Mouse (Mus musculus) forebrain, embryonic 14.5 days (tissue): ENCODE results near the gene Cntfr. TPM values are rescaled to one million over a fixed set of nuclear protein-coding genes. Genes with fewer than 3 reads are reported as not detected.
"Not testable (repeated sequence)": the region's sequence is repeated elsewhere in the genome, so short reads cannot be mapped to it uniquely, and the experiment has no call there.

Experiments used
- ATAC-seq: fragments of 200-750 bp; cut with Nextera tagmentation; 2 replicates; pipeline ENCODE4 v1.8.0; 2017; ENCODE audit warnings: mild to moderate bottlenecking, moderate library complexity
- DNase-seq: peaks from one replicate; pipeline ENCODE4 v3.0.0-alpha.2; 2015; ENCODE audit warnings: low spot score
- H3K27ac ChIP-seq: fragments of 300-500 bp; sonication (generic); 2 replicates; pipeline ENCODE4 v1.5.1; 2014; ENCODE audit warnings: low read depth, mild to moderate bottlenecking, control low read depth, low read length, moderate library complexity
- H3K27me3 ChIP-seq: fragments of 300-500 bp; sonication (generic); replicated peaks from 2 replicates; pipeline ENCODE4 v1.6.1; 2014; ENCODE audit warnings: low read length, control low read depth, mixed read lengths; ENCODE audit not compliant: control insufficient read depth, insufficient read depth
- H3K36me3 ChIP-seq: fragments of 300-500 bp; sonication (generic); 2 replicates; pipeline ENCODE4 v1.6.1; 2014; ENCODE audit warnings: low read length, control low read depth; ENCODE audit not compliant: control insufficient read depth, insufficient read depth
- H3K4me1 ChIP-seq: fragments of 300-500 bp; sonication (generic); 2 replicates; pipeline ENCODE4 v1.6.1; 2014; ENCODE audit warnings: antibody characterized with exemption, low read length, control low read depth; ENCODE audit not compliant: control insufficient read depth, insufficient read depth
- H3K4me2 ChIP-seq: fragments of 300-500 bp; sonication (generic); 2 replicates; pipeline ENCODE4 v1.6.1; 2014; ENCODE audit warnings: mild to moderate bottlenecking, control low read depth, low read length
- H3K4me3 ChIP-seq: fragments of 300-500 bp; sonication (generic); 2 replicates; pipeline ENCODE4 v1.5.1; 2014; ENCODE audit warnings: low read depth, low read length, control low read depth
- H3K9ac ChIP-seq: fragments of 300-500 bp; sonication (generic); 2 replicates; pipeline ENCODE4 v1.6.1; 2014; ENCODE audit warnings: mild to moderate bottlenecking, low read length, control low read depth, moderate library complexity
- H3K9me3 ChIP-seq: fragments of 300-500 bp; sonication (generic); replicated peaks from 2 replicates; pipeline ENCODE4 v1.6.1; 2016; ENCODE audit warnings: low read length, control low read depth, mixed read lengths; ENCODE audit not compliant: control insufficient read depth
- WGBS: fragments of 180-500 bp; shearing (Covaris S2); extraction: QIAGEN DNeasy Blood & Tissue Kit; methylation state at CpG from one replicate; pipeline ENCODE4 v1.1.7; 2014; 5-methylcytosine and 5-hydroxymethylcytosine counted together
- polyA plus RNA-seq: library from polyadenylated mRNA; unstranded; fragments of >200 nt; fragmentation: Nextera tagmentation; extraction: Ambion mirVana; gene quantifications from 2 replicates; pipeline ENCODE4 v1.2.1, GENCODE M21; 2014

Gene Cntfr
- polyA plus RNA-seq, 1 experiment from 2014 or later, result 12.6 TPM

DNA sequence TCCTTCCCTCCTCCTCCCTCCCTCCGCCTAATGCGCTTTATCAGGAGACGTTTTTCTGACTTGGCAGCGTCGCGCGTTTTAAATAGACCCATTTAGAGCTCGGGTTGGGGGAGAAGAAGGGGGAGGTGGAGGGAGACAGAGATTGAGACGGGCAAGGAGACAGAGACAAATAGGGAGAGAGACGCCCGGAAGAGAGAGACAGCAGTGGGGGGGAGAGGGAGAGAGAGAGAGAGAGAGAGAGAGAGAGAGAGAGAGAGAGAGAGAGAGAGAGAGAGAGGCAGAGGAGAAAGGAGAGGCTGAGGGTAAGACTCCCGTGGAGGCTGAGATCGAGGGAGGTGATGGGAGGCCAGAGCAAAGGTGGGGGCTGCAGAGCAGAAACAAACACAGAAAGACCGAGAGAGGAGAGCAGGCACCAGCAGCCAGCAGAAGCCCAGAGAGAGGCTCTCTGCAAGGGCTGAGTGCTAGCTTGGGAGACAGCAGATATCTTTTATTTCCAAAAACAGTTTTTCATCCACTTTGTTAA lies 11.9 kb downstream of the Cntfr start:
- H3K9me3 ChIP-seq, H3K36me3 ChIP-seq, H3K27me3 ChIP-seq, H3K4me3 ChIP-seq, H3K9ac ChIP-seq, H3K4me2 ChIP-seq: not testable (repeated sequence)
- peak overlapping the region; percentile 83; the same call in 1 of the 2 replicates for H3K27ac ChIP-seq
- DNase-seq (peak; percentile 76), ATAC-seq (peak; percentile 19; the same call in 1 of the 2 replicates)
- WGBS, result 0% methylated on average over 12 of the region's 14 CpGs
- H3K4me1 ChIP-seq, result peaks cover 21% of the 10 kb centered on the region

DNA sequence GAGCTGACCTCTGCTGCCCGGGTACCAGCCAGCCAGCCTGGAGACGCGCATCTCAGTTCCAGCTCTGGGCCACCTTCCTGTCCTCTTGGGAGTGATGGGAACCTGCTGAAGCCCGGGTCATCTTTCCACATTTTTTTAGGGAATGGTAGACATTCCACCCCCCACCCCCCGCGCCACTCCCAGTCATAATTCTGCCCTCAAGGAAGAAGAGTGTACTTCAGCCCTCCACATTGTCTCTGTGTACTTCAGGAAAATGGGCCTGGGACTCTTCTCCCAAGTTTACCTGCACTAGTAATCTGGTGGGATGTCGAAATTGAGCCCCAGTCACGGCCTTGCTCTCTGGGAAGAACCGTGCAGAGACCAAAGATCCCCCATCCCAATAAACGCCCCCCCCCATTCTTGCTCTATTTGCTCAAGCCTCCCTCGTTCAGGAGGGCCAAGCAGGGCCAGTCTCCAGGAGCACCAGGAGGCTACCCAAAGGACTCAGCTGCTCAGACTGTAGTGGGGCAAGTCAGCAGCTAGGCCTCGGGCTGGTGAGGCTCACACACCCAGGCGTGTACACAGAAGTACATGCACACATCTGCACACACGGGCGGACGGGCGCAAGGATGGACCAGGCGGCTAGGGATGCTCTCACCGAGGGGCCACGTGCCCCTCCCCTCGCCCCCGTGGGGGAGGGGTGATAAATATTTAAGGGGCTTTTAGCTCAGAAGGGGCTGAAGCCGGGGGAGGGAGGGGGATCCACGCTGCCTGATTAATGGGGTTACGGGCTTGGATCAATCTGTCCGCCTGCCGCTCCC lies 12.6 kb downstream of the Cntfr start:
- not testable (repeated sequence) for DNase-seq, H3K9ac ChIP-seq, H3K9me3 ChIP-seq, H3K27me3 ChIP-seq, H3K4me3 ChIP-seq, H3K36me3 ChIP-seq
- peak; percentile 35 for ATAC-seq
- H3K27ac ChIP-seq, result peak overlapping the region; percentile 83
- H3K4me2 ChIP-seq, result peak overlapping the region; percentile 32
- peaks cover 28% of the 10 kb centered on the region for H3K4me1 ChIP-seq
- 2% methylated on average over 21 of the region's 27 CpGs for WGBS

DNA sequence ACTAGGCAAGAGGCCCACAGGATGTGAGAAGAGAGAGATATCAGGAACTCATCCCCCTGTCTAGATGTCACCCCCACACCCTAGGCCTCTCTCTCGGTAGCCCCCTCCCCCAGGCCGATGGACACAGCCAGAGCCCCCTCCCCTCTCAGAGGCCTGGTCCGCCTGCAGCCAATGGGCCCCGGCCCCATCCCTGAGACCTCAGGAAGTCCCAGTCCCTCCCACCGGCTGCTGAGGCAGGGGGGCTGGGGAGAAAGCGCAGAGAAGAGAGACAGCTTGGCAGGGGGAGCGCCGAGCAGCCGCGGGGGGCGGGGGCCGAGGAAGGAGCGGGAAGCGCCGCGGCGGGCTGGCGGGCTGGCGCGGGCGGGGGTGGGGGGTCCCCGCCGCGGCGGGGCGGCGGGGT lies 13.6 kb downstream of the Cntfr start:
- ATAC-seq, result peak; percentile 38
- not testable (repeated sequence) for H3K9ac ChIP-seq, H3K4me3 ChIP-seq, DNase-seq, H3K27ac ChIP-seq, H3K27me3 ChIP-seq, H3K36me3 ChIP-seq, H3K9me3 ChIP-seq
- under 1% methylated on average over 18 of the region's 27 CpGs for WGBS
- H3K4me2 ChIP-seq, result 0 out of 2 replicates have a peak overlapping the region, but pooled peaks have one; percentile 32
- H3K4me1 ChIP-seq, result peaks cover 38% of the 10 kb centered on the region

DNA sequence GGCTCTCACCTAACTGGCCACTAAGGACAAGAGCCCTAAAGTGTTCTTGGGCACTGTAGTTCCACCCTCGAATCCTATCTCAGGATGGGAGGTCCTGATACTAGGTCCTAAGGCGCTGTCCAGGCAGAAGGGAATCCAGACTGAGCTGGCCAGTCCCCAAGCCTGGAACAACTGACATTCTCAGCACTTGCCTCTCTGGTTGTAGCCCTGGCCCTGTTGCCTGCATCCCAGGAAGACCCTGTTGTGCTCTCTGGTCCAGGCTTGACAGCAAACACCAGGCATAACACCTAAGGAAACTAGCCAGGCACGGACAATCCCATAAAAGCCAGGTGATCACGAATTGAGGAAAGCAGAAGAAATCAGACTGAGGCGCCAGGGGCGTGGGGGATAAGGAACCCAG lies 14.1 kb downstream of the Cntfr start:
- 23% methylated on average over 6 of the region's 6 CpGs for WGBS
- Histone ChIP-seq H3K4me2 (peak overlapping the region; percentile 28), H3K36me3 (0 out of 2 replicates have a peak, but pooled peaks cover 7% of the 10 kb centered on the region), H3K27me3 (no peaks in the 10 kb centered on the region), H3K9me3 (no peaks in the 10 kb centered on the region), H3K9ac (peak overlapping the region; percentile 40; the same call in 1 of the 2 replicates), H3K4me1 (peaks cover 43% of the 10 kb centered on the region), H3K27ac (peak overlapping the region; percentile 75), H3K4me3 (no peak overlapping the region)
- DNase-seq, result no peak
- no peak for ATAC-seq

DNA sequence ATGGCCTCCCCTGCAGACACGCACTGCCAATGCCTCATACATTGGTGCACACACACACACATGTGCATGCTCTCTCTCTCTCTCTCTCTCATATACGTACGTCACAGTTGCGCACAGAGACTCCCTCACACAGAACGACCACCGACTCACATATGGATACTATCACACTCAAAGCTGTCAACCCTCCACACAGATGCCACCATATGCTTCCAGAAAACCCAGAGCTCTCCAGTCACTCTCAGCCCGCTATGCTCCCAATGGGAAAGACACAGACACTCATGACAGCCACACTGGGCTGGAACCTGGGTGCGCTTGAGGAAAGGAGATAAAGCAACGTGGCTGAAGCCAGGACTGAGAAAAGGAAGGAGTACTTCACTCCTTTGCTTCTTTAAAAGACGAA lies 14.9 kb downstream of the Cntfr start:
- Histone ChIP-seq H3K27ac (peak overlapping the region; percentile 75), H3K27me3 (no peaks in the 10 kb centered on the region), H3K4me3 (no peak overlapping the region), H3K9ac (no peak overlapping the region), H3K4me1 (peaks cover 51% of the 10 kb centered on the region), H3K9me3 (no peaks in the 10 kb centered on the region), H3K36me3 (0 out of 2 replicates have a peak, but pooled peaks cover 7% of the 10 kb centered on the region), H3K4me2 (peak overlapping the region; percentile 5; the same call in 1 of the 2 replicates)
- WGBS, result 55% methylated on average over 10 of the region's 10 CpGs
- DNase-seq, result peak; percentile 78
- ATAC-seq, result peak; percentile 32; the same call in 1 of the 2 replicates

DNA sequence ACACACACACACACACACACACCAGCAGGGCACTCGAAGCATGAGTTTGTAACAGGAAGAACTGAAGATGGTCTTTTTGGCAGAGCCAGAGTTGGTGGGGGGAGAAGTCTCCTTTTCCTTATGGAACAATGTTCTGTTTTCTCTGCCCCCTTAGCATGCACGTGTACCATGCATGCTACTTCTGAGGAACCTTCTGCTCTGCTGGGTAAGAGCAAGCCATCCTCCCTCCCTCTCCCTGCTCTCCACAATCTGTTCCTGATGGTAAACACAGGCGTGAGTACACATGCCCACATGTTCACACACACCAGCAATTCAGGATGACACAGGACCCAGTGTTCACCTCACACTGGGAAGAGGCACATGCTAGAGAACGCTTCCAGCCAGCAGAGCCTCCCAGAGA lies 15.7 kb downstream of the Cntfr start:
- 46% methylated on average over 4 of the region's 4 CpGs for WGBS
- DNase-seq (peak; percentile 71), ATAC-seq (no peak)
- no peaks in the 10 kb centered on the region for H3K9me3 ChIP-seq
- H3K27me3 ChIP-seq, result no peaks in the 10 kb centered on the region
- H3K4me2 ChIP-seq, result no peak overlapping the region
- 0 out of 2 replicates have a peak, but pooled peaks cover 7% of the 10 kb centered on the region for H3K36me3 ChIP-seq
- H3K4me1 ChIP-seq, result peaks cover 59% of the 10 kb centered on the region
- H3K27ac ChIP-seq, result peak overlapping the region; percentile 52; the same call in 1 of the 2 replicates
- no peak overlapping the region for H3K9ac ChIP-seq
- H3K4me3 ChIP-seq, result no peak overlapping the region

DNA sequence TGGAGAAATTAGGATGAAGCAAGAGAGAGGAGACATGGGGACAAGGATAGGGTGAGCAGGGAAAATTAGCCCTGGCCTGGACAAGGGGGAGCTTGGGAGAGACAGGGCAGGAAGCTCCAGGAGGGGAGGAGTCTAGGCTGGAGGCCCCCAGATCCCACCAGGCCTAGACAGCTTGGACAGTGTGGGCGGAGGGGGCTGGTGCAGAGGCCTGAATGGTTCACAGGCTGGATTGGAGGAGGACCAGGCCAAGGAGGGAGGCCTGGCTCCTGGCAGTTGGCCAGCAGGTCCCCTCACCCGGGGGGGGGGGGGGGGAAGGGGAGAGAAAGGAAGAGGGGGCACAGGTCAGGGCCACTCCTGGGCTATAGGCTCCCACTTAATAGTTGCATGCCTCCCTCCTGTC lies 17.6 kb downstream of the Cntfr start:
- peaks cover 11% of the 10 kb centered on the region; the same call in 1 of the 2 replicates for H3K36me3 ChIP-seq
- ATAC-seq, result no peak
- no peak for DNase-seq
- H3K4me3 ChIP-seq, result no peak overlapping the region
- 33% methylated on average over 1 of the region's 2 CpGs for WGBS
- peaks cover 68% of the 10 kb centered on the region for H3K4me1 ChIP-seq
- H3K9me3 ChIP-seq, result no peaks in the 10 kb centered on the region
- H3K27me3 ChIP-seq, result no peaks in the 10 kb centered on the region
- peak overlapping the region; percentile 39; the same call in 1 of the 2 replicates for H3K27ac ChIP-seq
- H3K9ac ChIP-seq, result 0 out of 2 replicates have a peak overlapping the region, but pooled peaks have one; percentile 1
- no peak overlapping the region for H3K4me2 ChIP-seq

DNA sequence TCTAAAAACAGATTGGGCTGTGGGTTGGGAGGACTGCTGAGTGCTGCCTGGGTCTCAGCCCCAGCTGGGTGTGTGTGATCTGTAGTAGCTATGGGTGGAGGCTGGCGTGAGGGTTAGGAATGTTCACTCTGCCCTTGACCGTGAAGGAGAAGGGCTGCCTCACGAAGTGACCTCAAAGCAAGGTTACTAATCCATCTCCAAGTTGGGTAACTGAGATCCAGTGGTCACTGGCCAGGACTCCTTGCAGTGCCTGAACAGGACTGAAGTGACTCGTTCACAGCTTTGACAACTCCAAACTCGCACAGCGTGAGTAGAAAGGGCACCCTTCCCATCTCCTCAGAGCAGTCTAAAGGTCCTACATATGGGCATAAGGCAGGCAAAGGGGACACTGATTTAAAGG lies 18.0 kb downstream of the Cntfr start:
- H3K27me3 ChIP-seq, result no peaks in the 10 kb centered on the region
- DNase-seq (no peak), ATAC-seq (no peak)
- H3K27ac ChIP-seq, result peak overlapping the region; percentile 39; the same call in 1 of the 2 replicates
- 72% methylated on average over 6 of the region's 6 CpGs for WGBS
- H3K9me3 ChIP-seq, result no peaks in the 10 kb centered on the region
- H3K4me3 ChIP-seq, result no peak overlapping the region
- 0 out of 2 replicates have a peak overlapping the region, but pooled peaks have one; percentile 1 for H3K9ac ChIP-seq
- H3K4me2 ChIP-seq, result no peak overlapping the region
- H3K4me1 ChIP-seq, result peaks cover 68% of the 10 kb centered on the region
- peaks cover 11% of the 10 kb centered on the region; the same call in 1 of the 2 replicates for H3K36me3 ChIP-seq
